Mouse (Mus musculus): ENCODE results near the gene Utrn.
A peak's percentile ranks its signal among the peaks of the same experiment; 100 is the strongest.
"Not testable (repeated sequence)": the region's sequence is repeated elsewhere in the genome, so short reads cannot be mapped to it uniquely, and the experiment has no call there.

The Utrn gene

DNA sequence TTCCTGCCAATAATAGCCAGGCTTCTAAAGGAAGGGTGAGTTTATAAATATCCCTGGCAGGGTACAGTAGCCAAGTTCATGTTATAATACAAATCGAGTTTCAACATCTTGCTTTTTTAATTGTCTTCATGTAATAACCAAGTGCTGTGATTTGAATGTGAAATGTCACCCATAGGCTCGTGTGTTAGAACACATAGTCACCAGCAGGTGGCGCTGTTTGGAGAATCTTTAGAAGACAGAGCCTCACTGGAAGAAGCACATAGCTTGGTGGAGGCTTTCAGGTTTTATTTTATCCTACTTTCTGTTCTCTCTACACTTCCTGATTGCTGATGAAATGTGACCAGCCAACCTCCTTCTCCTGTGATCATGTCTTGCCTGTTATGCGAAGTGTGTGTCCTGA lies 207.1 kb downstream of the Utrn start:
- DNase-seq: no peak

DNA sequence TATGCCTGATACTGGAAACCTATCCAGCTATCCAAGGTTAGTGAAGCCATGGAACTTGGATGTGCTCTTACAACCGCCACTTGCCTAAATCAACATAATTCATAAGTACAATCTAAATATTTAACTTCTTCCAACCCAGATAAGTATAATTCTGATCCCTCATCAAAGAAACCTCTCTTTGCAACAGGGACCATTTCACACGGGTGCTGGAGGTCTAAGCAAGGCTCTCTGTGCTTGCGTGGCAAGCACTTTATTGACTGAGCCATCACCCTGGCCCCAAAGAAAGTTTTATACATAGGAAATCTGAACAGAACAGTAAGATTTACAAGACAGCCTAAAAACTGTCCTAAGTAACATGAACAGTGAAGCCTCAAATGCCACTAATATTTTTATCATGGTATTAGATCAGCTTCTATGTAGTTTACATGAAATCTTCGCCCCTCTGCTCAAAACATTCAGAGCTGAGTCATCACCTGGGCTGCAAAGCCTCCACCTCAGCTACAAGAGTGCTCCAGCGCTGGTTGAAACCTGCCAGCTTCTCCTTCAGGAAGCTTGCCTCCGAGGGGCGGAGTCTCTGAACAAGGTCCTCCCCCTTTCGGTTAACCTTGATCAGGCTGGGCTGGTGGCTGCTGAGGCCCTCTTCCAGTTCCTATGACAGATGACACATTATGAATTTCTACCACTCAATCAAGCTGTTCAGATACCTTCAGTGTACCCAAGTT lies 211.0 kb downstream of the Utrn start:
- DNase-seq: no peak

DNA sequence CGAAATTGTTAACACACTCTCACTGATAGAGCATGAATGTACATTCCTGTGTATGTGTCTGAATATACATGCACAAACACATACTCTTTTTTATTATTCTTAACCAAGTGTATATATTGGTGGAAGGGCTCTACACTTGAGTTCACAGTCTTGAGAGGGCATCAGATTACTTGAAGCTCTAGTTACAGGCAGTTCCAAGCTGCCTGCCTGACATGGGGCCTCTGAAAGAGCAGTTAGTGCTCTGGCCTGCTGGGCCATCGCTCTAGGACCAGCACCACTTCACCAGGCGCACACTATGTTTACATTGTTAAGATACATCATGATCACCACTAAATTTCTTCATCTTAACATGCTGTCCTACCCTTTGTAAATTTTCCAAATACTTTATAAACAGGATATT lies 216.2 kb downstream of the Utrn start:
- DNase-seq: no peak

DNA sequence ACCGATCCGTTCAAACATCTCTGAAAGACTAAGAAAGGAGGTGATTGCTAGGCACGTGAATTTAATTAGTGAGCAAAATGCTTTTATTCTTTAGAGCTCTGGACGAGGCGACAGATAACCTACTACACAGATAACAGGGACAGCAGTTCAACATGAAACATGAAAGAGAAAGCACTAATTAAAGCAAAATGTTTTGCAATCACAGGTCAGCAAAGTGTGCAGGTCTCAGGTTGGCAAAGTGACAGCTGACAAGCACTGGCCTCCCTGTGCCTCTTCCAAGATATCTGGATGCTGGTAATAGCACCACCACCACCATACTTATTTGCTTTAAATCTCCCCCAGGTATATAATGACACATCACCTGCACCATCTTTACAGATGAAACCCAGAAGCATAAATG lies 223.0 kb downstream of the Utrn start:
- no peak for DNase-seq

DNA sequence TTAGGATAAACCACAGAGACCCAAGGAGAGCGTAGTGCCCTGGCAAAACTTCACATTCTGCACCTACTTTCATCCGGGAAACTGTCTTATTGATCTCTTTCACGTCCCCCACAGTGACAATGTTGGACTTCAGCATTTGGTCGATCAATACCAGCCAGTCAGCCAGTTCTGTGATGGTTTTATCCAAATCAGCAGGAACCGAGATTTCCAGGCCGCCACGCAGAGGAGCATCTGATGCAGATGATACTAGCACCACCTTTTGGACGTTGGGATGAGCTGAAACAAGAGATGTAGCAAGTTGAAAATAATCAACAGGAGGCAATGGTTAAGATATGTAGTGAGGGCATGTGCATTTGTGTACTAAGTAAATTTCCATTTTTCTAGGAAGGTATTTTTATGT lies 225.8 kb downstream of the Utrn start:
- no peak for DNase-seq

DNA sequence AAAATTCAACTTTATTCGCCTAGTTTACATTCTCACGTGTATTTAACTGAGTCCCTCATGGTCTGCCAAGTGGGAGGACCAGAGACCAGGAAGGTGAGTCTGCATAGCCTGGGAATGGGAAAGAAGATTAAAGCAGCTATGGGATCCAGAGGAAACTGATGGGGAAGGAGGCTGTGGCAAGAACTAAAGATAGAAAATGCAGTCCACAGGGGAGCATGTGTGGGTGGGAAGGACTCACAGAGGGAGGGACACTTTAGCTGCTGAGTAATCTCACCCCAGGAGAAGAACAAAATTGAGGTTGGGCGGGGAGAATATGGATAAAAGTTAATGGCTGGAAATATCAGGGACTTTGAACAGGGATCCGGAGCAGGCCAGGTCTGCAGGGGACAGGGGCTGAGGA lies 229.5 kb downstream of the Utrn start:
- no peak for DNase-seq

DNA sequence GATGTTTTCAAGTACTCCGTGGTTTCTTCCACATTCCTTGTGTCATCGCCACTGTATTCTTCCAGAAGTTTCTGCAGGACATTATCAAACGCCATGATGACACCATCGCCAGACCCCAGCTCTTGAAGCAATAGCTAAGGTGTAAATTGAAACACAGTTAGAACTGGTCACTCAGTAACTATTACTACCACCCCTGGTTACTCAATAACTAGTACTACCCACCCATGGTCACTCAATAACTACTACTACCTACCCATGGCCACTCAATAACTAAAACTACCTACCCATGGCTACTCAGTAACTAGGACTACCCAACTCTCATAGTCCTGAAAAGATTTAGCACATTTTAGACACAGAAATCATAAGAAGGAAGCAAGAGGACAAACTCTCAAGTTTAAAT lies 235.2 kb downstream of the Utrn start:
- no peak for DNase-seq

DNA sequence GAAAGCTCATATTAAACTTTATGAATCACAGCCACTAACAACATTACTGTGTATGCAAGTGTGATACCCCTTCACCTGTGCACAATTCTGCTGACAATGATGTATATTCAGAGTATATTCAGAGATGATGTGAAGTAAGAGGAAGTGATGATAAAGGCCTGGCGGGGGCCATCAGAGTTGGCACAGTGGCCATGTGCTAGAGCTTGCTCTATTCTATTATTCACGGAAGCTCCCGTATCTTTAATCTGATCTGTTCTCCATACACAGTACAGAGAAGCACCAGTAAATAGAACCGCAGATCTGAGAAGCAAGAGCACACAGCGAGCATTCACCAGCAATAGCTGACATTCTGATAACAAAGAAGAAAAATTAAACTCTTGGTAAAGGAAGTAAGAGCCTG lies 238.2 kb downstream of the Utrn start:
- no peak for DNase-seq

DNA sequence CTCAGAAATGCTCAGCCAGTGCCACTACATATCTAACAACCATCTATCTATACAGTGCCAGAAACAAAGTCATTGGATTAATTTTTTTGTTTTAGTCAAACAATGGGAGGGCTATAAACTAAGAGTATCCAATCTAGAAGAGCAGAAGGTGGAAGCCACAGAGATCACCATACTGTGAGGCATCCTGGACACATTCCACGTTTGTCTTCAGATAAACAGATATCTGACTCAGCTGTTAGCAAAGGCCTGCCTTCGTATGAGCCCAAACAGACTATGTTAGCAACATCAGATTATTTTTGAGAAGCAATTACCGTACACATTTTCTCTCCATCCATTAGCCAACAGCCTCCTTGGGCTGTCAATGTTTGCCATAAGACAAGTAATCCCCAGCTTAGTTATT lies 250.8 kb downstream of the Utrn start:
- no peak for DNase-seq

DNA sequence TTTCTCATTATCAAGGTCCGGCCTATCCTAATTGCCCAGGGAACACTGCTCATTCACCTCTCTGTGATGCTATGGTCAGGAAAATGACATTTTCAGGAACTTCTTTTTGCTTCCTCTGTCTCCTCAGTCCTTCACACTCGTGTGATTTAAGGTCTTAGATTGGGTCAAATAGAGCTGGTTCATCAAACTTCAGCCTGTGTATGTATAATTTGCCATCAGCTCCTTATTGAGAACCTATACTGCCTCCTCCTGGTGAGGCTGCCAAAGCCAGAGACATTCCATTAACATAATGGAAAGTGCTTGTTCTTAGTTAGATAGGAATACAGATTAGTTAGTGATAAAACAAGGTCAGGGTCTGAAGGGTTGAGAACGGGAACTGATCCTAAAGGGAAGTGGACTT lies 253.4 kb downstream of the Utrn start:
- peak in 1 of 2 experiments; percentile 11 for DNase-seq

DNA sequence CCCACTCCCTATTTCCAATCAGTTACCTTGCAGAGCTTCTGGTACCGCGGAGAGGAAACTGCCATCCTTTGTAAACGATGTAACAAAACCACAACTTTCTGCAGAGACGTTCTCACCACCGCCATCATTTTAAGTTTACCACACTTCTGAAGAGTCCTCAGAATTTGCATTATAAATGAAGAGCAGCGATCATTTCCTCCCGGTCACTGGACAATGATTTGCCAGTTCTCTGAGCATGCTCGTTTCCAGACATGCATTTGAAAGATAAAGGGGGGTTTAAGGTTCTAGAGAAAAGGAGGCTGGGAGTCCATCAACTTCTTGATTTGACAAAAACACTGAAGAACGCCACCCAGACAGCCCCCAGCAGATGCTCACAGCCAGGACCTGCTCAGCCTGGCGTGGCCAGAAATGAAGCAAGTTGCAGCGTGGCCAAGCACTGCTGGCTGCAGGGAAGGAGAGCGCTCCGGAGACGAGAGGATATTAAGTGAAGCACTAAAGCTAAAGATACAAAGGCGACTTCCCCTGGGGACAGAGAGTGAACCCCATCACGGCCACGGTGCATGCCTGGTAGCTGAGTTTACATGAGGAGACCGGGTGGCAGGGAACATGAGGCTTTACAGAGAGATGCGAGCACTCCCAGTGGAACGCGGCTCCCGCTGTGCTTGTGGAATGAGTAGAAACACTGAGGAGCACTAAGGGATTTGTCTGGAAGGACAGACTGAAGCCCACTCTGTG lies 254.5 kb downstream of the Utrn start:
- peak; percentile 43 to 54 for DNase-seq

DNA sequence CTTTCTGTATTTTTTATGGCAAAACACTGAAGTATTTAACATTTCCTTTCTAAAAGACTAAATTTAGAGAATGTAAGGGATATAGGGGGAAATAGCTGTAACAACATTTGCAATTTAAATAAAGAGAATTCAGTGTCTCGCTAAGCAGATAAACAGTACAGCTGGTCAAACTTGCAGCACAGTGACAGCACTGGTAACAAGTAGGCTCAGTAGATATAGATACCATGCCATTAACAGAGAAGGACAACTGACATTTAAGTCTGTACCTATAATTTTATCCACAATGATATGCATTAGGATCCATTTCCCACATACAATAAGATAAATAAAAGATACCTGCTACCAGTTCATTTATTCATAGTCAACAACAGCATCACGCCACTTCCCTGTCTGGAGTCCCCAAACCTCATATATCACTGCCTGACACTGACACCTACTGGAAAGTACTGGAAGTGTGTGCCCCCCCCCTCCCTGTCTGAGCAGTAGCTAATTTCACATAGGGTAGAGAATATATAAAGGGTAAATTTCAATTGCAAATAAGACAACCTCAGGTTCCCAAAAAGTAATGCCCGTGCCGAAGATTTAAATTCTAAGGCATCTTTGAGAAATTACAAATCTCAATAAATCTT lies 256.8 kb downstream of the Utrn start:
- DNase-seq: peak; percentile 51

DNA sequence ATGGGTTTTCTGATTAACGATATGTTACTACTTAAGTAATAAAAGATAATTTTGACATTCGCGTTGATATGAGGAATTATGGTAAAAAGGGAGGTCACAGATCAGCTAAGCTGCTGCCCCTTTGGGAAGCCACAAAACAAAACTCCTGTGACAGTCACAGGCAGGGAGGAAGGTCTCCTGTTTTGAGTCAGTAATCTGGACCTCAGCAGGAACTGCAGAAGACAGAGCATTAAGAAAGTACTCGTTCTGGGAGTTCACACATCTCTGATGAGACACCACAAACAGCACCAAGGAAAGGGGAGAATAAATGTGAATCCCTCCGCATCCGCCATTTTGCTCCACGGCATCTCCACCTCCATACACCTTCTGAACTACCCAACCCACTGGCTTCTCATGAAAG lies 259.3 kb downstream of the Utrn start:
- no peak for DNase-seq

DNA sequence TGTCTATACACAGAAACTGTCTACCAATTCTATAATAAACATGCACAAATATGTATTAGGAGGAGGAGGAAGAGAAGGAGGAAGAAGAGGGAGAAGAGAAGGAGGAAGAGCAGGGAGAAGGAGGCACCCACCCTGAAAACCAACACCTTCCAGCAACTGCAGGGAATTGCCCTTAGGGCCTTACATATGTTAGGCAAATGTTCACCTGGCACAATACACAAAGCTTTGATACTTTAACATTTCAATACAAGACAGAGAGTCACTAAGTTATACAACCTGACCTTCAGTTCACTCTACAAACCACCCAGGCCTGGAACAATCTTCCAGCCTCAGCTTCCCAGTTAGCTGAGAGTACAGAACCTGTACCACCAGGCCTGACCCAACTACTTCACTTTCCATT lies 260.5 kb downstream of the Utrn start:
- DNase-seq: no peak

DNA sequence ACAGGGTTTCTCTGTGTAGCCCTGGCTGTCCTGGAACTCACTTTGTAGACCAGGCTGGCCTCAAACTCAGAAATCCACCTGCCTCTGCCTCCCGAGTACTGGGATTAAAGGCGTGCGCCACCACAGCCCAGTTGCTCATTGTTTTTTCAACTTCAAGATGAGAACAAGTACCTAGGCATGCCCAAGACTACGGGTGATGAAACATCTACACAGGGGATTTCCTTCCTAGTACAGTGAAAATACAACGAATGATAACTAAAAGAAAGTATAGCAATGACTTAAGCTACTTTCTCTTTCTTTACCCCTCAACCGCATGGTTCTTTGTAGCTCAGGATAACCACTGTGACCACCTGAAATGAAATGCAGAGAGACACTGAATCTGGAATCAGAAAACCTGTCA lies 262.0 kb downstream of the Utrn start:
- not testable (repeated sequence) for DNase-seq

DNA sequence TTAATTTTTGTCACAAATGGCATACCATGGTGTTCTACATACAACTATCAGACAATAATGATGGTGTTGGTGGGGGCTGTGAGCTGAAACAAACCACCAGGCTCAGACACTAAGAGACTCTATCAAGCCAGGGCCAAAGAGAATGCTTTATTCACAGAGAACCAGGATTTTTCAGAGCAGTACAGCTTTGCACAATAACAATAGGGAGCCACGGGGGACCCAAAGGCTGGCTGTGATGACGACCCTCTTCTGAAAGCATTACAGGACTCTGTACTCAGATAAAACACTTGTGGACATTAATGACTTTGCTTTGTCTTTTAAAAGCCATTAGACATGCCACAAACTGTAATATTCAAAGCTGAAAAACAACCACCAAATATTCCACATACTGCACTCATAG lies 273.8 kb downstream of the Utrn start:
- DNase-seq: no peak

DNA sequence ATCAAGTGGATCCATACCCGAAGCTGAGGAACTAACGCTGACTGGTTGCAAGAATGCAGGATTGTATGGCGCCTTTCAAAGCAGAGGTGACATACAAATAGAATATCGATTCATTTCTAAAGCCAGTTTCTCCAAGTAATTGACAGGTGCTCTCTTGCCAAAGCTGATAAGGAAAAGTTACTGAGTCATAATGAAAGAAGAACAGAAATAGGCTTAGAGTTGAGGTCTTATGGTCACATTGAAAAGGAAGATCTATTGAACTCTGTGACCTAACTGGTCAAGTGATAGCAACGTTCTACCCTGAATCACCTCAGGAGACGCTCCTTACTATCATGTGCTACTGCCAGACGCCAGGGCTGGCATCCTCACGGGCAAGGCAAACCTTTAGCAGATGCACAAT lies 274.2 kb downstream of the Utrn start:
- no peak for DNase-seq

DNA sequence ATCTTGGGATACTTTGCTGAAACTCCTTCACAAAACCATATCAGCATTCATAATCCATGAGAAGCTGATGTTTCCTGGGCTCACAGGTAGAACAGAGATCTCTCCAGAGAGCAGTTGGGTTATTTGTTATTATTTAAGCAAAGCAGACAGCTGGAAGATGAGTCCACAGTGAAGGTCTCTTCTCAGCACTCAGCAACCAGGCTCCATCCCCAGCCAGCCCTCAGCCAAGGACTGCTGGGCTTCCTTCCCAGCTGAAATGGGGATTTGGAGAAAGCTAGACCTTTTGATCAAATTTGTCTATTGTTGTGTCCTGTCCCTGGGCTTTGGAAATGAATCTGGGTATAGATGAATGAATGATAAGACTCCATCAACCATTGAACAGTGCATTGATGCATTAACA lies 276.1 kb downstream of the Utrn start:
- DNase-seq: no peak

DNA sequence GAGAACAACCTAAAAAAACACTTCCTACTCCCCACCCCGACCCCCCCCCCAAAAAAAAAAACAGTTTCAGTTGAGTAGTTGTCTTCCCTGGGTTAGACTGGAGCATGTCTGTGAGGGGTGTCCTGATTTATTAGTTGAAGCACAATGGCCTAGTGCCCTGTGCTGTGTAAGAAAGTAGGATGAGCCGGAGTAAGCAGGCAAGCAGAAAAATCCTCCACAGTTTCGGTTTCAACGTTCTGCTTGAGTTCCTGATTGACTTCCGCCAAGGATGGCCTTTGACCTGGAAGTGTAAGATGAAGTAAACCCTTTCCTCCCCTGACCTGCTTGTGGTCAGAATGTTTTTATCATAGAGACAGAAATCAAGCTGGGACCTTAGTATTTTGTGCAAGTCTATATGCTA lies 277.2 kb downstream of the Utrn start:
- DNase-seq: no peak

DNA sequence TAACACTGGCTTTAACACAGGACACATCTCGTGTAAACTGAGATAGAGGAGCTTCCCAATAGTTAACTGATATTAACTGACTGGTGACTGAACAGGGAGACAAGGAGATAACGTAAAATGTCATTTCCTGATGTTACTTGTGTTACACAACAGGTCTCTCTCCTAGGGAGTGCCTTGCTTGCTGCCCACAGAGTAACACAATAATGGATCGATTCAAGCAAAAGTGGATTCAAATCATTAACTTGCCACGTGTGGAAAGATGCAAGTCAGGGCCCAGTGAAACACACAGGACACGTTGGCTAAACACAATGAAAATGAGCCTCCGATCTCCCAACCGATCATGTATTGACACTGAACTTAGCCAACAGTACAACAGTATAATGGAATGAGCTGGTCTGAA lies 281.1 kb downstream of the Utrn start:
- no peak for DNase-seq

DNA sequence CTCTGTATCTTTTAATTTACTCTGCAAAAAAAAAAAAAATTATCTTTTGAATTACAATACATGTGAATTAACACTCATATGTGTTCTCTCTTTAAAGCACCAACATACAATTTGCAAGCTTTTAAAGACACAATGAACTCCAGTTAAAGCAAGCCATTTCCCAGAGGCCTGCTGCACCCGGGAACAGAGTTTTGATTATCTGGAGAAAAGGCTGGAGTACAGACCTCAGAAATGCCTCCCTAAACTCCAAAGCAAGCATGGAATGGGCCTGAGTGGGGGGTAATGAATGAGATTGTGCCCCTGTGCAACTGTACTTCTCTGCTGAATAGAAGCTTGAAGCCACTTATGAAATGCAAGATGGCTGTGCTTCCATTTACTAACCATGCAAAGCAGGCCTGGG lies 281.8 kb downstream of the Utrn start:
- DNase-seq: no peak

DNA sequence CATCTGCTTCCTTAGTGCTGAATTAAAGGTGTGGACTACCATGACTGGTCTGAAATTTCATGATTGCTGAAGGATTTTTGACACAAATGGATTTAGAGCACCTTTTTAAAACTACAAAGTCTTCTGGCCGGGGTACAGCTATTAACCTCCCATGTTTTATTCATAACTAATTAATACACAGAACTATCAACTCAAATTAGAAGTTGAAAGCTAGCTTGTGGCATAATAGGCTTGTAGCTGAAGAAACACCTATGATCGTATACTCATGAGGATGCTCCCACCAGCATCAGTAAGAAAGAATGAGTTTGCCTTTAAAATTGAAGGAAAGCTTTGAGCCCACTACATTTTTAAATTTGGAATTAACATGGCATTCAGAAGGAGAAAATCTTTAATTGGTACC lies 282.3 kb downstream of the Utrn start:
- no peak for DNase-seq

DNA sequence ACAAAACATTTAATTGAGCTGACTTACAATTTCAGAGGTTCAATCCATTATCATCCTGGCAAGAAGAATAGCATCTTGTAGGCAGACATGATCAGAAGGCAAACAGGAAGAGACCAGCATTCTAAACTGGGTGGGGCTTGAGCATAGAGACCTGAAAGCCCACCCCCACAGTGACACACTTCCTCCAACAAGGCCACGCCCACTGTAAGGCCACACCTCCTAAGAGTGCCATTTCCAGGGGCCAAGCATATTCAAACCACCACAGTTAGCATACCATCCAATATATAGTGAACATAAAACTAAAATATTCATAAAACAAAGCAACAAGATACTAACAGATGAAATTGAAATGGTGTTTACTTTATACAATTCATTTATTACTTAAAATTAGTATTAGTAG lies 283.0 kb downstream of the Utrn start:
- DNase-seq: no peak

DNA sequence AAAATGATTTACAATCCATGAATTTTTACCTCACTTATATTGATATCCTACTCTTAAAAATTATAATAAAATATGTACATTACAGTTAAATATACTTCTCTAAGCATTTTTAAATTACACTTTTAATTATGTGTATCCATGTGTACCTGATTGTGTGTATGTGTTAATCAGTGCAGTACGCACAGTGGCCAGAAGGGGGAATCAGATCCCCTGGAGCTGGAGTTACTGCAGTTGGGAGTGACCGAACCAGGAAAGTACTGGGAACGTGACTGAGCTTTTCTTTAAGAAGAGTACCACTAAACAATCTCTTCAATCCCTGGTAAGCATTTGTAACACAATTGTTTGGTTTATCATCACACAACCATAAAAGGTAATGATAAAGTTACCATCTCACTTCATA lies 285.7 kb downstream of the Utrn start:
- no peak for DNase-seq

Measured in cerebellum, postnatal 36 days (tissue).